Mouse (Mus musculus) mature B cell (primary cell): ENCODE measurements around the gene Klhl20.

Source experiments
- in situ Hi-C: fragments of 300-500 bp; cut with MboI; formaldehyde crosslinking; loops from 2 replicates; pipeline ENCODE4 v1.14.3; 2019

Gene Klhl20

DNA sequence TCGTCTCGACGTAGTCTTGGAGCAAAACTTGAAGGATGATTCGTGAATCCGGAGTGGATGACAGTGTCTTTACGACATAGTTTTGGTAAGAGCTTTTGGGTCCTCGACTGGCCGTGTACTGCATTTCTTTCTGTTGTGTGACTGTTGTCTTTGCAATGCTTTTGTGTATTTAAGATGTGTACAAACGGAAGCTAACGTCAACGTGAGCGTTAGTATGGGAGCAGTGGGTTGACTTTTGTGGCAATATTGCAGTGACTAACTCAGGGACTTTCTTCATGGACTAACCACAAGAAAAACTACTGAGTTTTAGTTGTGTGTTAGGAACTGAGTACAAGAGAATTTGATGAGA lies 60.1 kb downstream of the Klhl20 start:
- in situ Hi-C loops = no loop called here

DNA sequence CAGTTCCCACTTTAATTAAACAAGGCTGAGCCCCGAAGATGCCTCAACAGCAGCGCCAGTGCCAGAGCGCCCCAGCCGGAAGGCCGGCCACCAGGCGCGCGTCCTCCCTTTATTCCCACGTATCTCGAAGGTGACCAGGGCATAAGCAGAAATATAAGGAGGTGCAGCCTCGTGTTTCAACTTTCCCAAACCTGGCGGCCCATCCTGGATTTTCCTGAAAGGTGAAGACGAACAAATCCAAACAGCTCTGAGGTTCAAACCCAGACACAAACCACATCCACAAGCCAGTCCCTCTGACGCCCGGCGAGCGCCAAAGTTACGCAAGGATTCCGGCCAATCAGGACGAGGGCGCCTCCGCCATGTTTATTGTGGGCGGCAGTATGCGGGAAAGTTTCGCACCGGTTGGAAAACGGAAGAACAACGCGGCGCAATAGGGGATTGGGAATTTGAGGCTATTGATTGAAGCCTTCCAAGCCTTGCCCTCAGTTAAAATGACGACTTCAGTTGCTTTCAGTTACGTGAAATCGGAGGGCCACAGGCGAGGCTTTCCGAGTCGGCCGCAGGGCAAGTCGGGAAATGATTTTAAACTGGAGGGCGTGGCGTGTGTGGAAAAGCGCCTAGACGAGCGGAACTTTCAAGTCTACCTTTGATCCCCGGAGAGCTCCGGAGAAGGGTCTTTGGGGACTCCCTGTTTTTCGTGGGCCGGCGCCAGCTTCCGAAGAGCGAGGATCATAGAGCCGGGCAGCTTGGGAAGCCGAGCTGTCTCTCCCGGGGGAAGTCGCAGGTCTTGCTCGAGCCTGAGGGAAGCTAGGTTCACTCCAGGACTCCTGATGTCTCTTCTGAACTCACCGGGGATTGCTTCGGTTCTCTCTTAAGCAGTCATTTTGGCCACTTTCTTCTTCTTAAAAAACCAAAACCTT lies 60.7 kb downstream of the Klhl20 start, which contains the start of the genes Dars2 and Cenpl:
Dars2 (minus strand) TSS at position 307 of the 920 bp plus-strand sequence.
Cenpl (plus strand) TSS at position 362 of the 920 bp plus-strand sequence.
- in situ Hi-C loops = no loop called here

DNA sequence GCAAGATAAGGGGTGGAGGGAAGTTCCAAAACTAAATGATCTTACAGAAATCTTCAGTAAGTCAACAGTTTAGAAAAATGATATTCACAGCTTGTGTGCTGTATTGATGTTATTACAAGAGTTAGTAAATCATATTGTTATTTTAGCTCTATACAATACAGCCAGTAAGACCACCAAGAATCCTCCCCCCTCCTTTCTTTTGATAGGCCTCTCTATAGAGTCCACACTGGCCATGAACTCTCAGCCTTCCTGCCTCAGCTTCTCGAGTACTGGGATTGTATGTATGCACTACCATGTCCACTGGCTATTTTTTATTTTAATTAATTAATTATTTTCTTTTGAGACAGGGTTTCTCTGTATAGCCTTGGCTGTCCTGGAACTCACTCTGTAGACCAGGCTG lies 68.0 kb downstream of the Klhl20 start:
- in situ Hi-C loops = no loop called here

DNA sequence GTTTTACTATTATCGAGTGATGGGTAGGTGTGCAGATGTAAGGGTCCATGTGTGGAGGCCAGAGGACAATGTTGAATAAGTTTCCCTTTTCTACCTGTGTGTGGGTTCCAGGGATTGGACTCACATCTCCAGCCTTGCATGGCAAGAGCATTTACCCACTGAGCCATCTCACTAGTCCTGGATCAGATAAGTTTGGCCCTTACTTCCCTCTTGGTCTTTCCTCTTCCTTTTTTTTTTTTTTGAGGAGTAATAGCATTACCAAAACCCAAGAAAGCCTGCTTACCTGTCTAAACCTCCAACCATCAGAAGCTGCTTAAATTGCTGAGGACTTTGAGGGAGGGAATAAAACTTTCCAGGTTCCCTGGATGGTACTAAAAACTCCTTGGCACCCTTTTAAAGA lies 74.1 kb downstream of the Klhl20 start:
- in situ Hi-C loops = no loop called here

DNA sequence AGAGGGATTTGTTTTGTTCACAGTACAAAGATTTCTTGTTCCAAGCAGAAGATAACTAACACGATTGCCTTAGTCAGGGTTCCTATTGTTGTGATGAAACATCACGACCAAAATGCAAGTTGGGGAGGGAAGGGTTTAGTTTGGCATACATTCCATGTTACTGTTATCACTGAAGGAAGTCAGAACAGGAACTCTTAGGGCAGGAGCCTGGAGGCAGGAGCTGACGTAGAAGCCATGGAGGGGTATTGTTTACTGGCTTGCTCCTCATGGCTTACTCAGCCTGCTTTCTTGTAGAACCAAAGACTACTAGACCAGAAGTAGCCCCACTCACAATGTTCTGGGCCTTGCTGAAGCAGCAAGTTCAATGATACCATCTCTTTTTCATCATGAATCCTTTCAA lies 84.3 kb downstream of the Klhl20 start:
- in situ Hi-C loops = no loop called here

DNA sequence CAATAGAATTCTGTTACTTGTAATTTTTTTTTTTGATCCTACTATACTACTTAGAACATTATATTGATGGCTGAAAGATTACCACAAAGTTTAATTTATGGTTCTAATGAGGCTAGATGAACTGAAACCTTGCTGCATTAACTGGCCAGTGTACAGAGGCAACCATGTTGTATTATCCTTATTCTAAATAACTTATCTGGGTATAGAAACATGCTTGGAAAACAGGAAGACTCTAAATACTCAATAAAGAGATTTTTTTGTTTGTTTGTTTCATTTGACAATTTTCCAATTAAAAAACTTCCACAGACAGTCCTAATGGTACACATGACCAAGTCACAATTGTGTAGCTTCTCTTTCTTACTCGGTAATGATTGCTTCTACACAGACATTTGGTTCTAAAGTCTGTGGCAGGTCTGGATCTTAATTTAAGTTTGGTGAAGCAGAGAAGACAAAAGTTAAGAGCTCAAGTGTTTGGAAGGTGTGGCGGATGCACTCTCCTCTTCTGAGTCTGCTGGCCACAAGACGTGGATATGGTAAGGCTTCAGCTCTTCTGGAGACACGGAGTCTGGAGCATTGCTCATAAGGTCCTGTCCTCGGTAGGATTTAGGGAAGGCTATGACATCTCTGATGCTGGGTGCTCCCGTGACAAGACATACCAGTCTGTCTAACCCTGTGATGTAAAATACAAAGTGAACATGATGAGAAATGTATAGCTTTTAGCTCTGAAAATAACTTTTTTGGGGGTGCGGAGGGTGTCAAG lies 89.9 kb downstream of the Klhl20 start:
- in situ Hi-C loops = no loop called here

DNA sequence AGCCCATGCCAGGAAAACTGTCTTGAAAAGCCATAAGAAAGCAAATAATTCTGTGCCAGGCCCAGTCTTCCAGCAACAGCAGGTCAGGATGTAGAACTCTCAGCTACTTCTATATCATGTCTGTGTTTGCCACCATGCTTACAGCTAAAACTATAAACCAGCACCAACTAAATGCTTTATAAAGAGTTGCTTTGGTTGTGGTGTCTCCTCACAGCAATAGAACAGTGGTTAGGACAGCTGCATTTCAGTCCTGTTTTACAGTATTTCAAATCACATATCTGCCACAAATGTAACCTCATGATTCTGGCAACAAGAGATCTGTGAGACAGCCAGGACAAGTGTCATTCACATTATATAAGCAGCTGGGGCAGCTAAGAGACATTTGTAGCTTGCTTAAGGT lies 90.5 kb downstream of the Klhl20 start:
- in situ Hi-C loops = no loop called here

DNA sequence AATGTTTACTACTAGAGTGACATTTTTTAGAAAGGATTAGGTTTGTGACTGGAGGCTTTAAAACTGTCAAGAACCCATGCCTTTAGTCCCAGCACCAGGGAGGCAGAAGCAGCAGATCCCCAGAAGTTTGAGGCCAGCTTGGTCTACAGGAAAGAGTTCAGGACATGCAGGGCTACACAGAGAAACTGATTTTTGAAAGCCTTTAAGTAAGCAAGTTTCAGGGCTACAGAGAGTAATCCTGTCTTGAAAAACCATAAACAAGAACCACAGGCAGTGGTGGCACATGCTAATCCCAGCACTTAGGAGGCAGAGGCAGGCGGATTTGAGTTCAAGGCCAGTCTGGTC lies 90.9 kb downstream of the Klhl20 start:
- in situ Hi-C loops = no loop called here

DNA sequence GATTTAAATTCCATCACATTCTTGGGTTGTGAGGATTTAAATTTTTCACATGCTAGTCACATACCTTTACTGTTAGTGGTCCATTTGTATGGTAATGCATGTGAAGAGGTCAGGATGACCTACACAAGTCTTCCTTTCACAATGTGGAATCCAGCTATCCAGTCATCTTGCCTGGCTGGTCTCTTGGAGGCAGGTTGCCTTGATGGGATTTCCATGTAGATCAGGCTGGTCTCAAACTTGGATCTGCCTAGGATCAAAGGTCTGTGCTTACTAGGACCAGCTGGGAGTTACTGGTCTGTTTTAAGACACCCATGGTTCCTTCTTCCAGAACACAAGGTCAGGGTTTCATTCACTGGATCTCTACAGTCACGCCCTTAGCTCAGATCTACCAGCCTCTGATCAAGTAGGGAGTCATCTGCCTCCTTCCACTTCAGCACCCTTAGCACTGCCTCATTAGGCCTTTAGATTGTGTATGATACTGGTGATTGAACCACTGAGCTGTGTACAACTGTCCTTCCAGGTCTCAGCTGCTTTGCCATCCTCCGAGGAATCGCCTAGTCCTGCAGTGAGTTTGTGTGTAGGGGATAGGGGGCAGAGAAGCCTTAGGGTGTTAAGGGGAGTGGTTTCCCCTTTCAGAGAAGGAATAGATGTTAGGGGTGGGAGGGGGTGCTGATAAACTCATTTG lies 91.4 kb downstream of the Klhl20 start:
- in situ Hi-C loops = no loop called here

DNA sequence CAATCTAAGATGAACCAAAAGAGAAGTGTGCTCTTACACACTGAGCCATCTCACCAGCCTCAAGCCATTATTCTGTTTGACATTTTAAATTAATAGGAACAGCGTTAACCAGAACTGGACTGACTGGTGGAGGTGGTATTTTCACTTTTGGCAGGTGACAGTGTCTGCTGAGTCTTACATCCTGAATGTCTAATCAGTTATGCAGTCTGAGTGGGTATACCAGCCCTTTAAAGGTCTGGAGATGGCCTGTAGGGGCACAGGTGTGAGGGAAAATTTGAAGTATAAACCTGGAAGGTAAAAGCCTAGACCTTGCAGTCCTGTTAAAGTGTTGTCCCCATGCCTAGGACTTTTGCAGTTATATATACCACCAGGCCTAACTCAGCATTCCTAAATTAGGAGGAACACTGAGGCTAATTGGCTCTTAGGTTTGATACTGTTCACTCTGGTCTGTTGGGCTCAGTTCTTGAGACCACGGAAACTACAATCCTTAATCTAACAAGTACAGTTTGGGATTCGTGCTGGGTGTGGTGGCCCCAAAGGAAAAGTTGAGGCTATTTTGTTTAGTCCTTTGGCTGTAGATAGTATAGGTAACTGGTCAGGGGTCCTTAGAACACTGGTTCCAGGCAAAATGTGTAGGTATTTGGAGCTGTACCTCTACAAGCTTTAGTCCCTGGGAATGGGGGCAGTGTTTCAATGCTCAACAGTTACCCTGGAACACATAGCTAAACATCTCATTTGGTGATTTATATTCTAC lies 92.2 kb downstream of the Klhl20 start:
- in situ Hi-C loops = no loop called here
